Mouse (Mus musculus): ENCODE results near the gene Myb.
A peak's percentile ranks its signal among the peaks of the same experiment; 100 is the strongest.

Gene Myb

DNA sequence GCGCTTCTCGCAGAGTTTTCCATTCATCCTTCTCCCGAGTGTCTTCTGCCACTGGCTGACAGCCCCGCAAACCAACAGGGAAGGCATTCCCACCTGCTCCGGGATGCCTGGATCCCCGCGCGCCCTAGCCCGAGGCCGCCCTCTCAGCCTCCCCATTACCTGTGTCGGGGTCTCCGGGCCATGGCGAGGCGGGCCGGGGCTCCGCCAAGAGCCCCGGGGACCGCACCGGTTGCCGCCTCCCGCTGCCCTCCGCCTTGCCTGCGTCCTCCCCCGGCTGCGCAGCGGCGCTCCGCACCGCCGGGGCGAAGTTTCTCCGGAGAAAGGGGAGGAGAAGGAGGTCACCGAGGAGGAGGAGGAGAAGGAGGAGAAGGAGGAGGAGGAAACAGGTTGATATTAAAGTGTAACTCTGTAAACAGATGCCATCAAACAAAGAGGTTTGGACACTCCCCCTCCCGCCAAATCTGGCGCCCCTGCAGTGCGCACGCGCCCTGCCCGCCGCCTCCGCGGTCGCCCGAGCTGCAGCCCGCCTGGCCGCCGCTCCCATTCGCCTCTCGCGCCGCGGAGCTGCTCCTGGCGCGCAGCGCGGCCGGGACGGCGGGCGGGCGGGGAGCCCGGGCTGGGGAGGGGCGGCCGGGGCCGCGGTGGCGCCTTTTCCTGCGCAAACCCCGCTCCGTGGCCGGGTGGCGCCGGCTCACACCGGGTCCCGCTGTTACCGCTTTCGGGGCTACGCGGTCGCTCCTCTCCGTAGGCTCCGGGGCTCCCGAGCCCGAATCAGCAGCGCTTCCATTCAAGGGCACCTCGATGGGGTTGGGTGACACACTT, at the start of gene Myb:
Gene Myb, minus strand, starts transcription at position 448 of the 822 bp plus-strand sequence.
- peak; percentile 86 for DNase-seq (ENCODE audit: low read depth, low spot score)

- no peak for DNase-seq (ENCODE audit: low read depth, low spot score)
These were observed 46.6 kb upstream of the Myb start for GRCm38 (mm10) chr10:21207378-21207777.

GRCm38 (mm10) chr10:21206232-21206631, 45.4 kb upstream of the Myb start:
- no peak for DNase-seq (ENCODE audit: low read depth, low spot score)

DNA sequence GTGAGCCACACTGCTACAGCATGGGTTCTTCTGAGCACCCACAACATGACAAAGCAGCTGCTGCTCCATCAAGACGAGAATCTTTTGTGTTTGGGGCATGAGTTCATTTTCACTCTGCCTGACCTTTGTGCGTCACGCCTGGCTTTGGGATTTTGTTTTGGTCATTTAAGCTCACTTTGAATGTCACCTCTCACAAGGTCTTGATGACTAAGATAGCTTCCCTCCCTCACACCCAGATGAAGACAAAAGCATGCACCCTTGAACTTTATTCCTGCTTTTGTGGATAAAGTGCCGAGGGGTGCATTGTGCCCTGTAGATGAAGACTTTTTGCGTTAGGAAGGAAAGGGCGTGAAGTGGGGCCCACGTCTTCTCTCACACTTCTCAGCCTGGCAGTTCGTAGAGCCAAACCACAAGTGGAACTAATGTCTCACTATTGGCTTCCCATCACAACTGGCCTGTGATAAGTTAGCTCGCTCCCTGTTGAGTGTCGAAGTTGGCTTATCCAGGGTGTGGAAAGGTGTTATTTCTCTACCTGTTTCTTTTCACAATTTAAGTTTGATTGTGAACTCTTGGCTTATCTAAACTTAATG, 43.8 kb upstream of the Myb start:
- DNase-seq (ENCODE audit: low read depth, low spot score) = no peak

DNA sequence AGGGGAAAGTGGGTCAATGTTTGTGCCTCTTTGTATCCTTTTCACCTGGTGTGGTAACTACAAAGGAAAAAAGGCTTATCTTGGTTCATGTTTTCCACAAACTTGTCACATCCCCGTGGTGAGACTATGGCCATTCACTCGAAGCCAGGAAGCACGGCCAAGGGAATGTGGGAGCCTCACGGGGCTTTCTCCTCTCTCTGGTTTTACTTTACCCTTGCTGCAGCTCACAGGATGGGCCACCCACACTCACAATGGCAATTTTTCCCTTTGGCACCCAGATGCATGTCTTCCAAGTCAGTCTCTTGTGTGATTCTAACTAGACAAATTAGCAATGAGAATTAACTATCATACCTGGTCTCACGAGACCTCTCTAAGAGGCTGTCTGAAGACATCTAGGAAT, 43.1 kb upstream of the Myb start:
- no peak for DNase-seq (ENCODE audit: low read depth, low spot score)

GRCm38 (mm10) chr10:21203461-21203860, 42.7 kb upstream of the Myb start:
- DNase-seq (ENCODE audit: low read depth, low spot score) = no peak

DNA sequence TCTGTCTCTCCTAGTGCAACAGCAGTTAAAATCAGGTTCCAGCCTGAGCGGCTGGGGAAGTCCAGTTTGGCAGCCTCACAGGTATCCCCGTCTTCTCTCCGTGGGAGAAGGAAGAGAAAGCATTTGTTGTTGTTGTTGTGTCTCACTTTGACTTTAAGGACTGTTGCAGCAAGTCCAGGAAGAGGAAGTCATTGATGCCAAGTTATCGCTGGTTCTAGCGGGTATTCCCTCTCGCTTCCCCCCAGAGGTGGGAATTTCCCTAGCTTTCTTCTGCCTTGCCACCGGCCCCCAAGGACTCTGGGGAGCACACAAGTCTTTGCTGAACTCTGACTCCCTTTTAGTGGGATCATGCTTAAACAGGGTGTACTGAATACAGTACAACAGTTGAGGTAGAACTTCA, 40.0 kb upstream of the Myb start:
- DNase-seq (ENCODE audit: low read depth, low spot score) = no peak

DNA sequence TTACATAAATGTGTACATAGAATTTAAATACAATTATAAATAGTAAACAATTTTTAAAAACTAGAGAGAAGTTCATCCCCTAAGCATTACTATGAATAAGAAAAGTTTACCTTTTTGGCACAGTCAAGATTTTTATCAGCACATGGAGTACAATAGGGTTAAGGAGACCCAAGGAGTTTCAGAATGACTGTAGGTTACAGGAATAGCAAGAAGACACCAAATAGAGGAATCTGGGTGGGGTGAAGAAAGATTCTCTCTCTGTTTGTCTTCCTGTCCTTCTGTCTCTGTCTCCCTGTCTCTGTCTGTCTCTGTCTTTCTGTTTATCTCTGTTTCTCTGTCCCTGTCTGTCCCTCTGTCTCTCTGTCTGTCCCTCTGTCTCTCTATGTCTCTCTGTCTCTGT, 39.5 kb upstream of the Myb start:
- DNase-seq (ENCODE audit: low read depth, low spot score) = no peak

DNA sequence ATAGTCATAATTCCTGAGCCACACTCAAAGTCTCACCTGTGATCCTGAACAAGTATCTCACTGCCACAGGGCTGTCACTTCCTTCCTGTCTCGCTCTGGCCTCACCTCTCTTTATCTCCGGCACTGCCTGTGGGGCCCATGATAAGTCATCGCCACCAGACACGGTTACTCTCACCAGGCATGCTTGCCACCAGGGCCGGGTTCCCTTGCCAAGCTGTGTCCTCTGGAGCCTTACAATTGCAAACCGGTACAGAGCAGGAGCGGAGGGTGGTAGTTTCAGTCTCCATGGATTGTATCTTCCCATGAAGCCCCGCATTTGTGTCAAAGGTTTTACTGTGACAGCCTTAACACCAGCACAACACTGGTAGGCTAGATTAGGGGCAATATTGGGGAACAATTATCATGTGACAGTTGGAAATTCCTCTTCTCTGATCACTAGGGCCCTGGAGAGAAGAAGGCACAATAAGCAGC, 35.9 kb upstream of the Myb start:
- no peak for DNase-seq (ENCODE audit: low read depth, low spot score)

DNA sequence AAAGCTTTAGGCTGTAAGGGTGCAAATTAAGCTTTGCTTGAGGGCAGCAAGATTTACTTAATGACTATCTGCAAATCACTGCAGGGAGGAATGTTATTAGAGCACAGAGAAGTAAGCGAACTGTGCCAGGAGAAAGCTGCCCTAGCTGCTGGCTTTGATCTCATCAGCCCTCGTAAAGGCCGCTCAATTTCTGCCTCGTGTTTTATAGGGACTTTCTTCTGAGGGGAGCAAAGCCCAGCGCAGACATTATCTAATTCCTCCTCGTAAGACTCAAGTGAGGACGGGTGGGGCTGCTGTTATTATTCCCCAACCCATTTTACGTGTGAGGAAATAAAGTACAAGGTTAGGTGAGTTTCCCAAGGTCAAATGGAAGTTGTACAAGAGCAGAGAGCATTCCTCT, 34.8 kb upstream of the Myb start:
- DNase-seq (ENCODE audit: low read depth, low spot score) = peak; percentile 57

GRCm38 (mm10) chr10:21193935-21194505, 33.2 kb upstream of the Myb start:
- DNase-seq (ENCODE audit: low read depth, low spot score) = no peak

DNA sequence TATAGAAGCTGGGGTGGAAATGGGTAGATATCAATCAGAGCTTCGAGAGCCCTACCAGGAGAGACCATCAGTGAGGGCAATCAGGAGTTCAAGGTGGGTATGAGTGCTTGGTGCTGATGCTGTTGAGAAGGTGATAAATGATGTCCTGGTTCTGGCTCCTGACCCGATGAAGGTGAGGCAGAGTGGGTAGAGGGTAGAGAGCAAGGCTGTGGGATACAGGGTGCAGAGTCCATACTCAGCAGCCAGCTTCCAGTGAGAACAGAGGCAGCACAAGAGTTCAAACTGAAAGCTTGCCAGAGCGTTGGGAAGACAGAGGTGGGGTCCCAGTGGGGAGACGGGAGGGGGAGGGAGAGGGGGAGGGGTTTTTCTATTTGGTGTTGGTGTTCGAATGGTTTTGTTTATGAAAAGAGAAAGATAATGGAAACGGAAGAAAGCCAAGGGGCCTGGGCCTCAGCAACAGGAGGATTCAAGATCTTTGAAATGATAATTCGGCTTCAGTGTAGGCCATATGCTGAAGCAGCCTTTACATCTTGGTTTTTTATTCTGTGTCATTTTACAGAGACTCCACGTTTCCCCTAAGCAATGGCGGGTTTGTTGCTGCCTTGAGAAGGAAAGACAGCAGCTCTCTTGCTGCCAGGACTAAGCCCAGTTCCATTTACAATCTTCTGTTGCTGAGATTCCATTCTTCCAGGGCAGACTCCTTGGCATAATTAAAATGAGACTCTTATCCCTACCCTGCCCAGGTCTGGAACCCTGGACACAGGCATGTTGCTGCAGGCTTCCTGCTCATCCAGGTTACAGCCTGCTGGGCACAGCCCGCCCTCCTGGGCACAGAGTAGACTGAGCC, 32.5 kb upstream of the Myb start:
- no peak for DNase-seq (ENCODE audit: low read depth, low spot score)

DNA sequence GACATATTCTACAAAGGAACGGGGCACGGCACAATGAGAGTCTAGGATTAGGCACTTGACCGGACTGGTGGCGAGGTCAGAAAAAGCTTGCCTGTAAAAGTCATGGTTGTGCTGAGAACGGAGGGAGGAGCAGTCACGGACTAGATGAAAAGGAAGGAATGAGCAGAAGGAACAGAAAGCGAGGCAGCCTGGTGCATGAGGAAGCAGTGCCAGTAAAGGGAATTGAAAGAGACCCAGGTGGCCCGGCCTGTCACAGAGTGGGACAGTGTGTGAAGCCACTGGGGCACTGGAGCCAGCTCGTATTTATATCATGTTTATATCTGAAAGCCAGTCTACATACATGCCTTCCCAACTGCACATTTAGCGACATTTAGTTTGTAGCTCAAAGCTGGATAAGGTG, 31.7 kb upstream of the Myb start:
- DNase-seq (ENCODE audit: low read depth, low spot score) = no peak

GRCm38 (mm10) chr10:21189756-21190397, 29.1 kb upstream of the Myb start:
- DNase-seq (ENCODE audit: low read depth, low spot score) = no peak

DNA sequence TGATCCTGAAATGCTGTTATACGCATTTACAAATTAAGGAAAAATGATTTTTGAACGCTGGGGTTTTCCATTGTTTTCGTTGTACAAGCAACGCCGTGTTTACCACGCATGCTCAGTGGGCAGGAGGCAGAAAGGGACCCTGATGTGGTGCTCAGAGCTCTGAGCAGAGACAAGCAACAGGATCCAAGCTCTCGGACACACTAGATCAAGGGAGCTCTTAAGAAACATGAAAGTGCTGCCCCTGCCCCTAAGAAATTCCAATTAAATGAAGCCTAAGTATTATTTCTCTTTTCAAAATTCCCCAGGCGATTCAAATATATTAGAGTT, 28.5 kb upstream of the Myb start:
- DNase-seq (ENCODE audit: low read depth, low spot score) = no peak

DNA sequence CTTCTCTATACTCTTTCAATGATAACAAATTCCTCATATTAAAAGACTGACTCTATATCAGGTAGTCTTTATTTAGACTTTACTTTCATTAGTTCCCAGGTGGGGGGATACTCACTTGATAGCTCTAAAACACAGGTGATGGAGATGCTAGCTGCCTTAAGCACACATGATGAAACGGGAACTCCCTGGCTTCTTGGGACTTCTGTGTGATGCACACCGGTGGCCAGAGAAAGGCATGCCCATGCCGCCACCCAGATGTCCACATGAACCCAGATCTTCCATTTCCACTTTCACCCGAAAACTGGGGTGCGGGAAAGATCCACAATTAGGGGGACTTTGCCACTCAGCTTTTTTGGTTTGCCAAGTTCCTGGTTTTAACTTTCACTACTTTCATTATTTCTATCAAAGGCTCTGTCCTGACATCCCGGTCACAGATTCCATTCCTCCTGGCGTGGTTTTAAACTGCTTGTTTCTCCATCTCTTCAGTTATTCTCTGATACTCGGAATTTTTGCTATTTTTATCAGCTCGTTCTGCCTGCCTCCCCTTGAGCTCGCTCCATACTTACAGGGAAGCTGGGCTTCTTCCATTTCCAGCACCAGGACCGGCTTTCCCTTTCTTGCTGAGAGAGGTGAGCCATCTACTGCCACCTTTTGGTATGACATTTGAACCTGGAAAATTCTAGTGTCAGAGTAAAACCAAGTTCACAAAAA, 27.9 kb upstream of the Myb start:
- peak; percentile 63 for DNase-seq (ENCODE audit: low read depth, low spot score)

- DNase-seq (ENCODE audit: low read depth, low spot score) = no peak
These were observed 27.1 kb upstream of the Myb start for GRCm38 (mm10) chr10:21187847-21188246.

GRCm38 (mm10) chr10:21186733-21187132, 25.9 kb upstream of the Myb start:
- no peak for DNase-seq (ENCODE audit: low read depth, low spot score)

- no peak for DNase-seq (ENCODE audit: low read depth, low spot score)
These were observed 17.9 kb upstream of the Myb start for GRCm38 (mm10) chr10:21178711-21179110.

DNA sequence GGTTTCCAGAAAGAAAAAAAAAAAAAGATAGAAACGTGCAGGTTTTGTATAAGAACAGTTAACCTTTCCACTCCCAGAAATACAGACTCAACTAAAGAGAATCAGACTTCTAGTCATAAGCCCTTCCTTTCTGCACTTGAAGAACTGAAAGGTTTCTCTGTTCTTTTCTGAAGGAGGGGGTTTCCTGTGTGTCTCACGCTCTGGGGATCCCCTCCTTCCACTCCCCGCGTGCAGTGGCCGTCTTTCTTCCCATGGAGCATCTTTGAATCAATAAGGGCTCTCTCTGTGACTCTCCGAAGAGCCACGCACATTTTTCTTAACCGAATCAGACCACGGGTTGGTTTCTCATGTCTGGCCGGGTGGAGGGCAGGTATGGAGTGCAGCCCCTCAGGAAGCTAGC, 17.5 kb upstream of the Myb start:
- DNase-seq (ENCODE audit: low read depth, low spot score) = no peak

- no peak for DNase-seq (ENCODE audit: low read depth, low spot score)
These were observed 11.9 kb upstream of the Myb start for GRCm38 (mm10) chr10:21172650-21173200.
